ENCODE assay signal across 14 mouse cellular contexts in the genomic region with DNA sequence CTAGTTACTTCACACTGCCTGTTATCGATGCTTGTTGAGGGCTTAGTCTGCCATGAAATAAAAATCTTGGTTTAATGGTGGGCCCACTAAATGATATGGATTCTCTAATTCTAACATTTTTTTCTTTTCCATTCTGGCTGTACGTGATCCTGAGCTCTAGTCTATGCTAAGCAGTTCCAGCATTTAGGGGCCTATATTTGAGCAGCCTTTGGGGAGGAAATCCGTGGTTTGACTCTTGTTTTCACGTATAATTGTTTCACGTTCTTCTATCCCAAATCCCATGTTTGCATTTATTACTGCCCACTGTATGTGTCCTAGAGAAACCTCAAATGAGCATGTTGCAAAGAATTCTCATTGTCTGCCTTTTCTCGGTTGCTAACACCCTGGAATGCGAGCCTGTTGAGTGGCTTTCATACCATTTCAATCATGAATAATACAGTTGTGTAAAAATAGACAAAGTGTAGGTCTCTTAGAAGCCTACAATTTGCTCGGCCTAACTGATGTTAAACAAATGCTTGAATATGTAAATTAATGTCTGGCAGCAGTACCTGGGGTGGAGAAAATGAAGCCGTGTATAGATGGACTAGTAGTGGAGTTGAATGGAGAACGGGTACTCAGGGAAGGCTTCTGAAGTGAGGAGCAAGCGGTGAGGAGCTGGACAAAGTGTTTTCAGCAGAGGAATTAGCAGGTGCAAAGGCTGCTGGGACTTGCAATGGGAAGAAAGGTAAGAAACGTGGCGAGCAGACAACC.
DNase-seq lines count a peak whose midpoint lies in the region; ATAC-seq and TF ChIP-seq lines count a peak whose summit lies in the region.
"Had no signal": no experiment of that assay in that cellular context is flagged by ENCODE, and none has a peak within 500 bp of the region (broad histone marks: within the 10 kb centered on the region; RNA-seq: fewer than 3 reads in every experiment).

No protein-coding gene starts in this region.

- no peaks in the 10 kb centered on the region for H3K27me3 ChIP-seq in heart, embryonic 12.5 days (replicated peaks)
- H3K27me3 ChIP-seq in liver, embryonic 13.5 days, result no peaks in the 10 kb centered on the region
- H3K27me3 ChIP-seq in liver, postnatal 0 days (ENCODE audit: insufficient read depth, low read length), result no peaks in the 10 kb centered on the region
- no peaks in the 10 kb centered on the region for H3K27me3 ChIP-seq in forebrain, postnatal 0 days (ENCODE audit: insufficient read depth, low read length)
- H3K27me3 ChIP-seq: embryonic facial prominence, embryonic 12.5 days; hindbrain, embryonic 13.5 days had no signal

- DNase-seq in heart, adult 11 months, result no peak
- no peak for DNase-seq in liver, embryonic 13.5 days
- no peak for DNase-seq in liver, postnatal 0 days
- DNase-seq in ZHBTc4 (ENCODE audit: low read depth, low spot score), result peak; percentile 1
- peak; percentile 11 for DNase-seq in forebrain, postnatal 0 days
- DNase-seq: kidney, adult 9 months; kidney, postnatal 4 days; retina, postnatal 1 day; right cerebral cortex, postnatal 4 days; thymus, postnatal 36 days had no signal

- no peak overlapping the region for H3K9ac ChIP-seq in heart, embryonic 12.5 days
- H3K9ac ChIP-seq in liver, embryonic 13.5 days, result no peak overlapping the region
- H3K9ac ChIP-seq in liver, postnatal 0 days (replicated peaks), result no peak overlapping the region
- no peak overlapping the region for H3K9ac ChIP-seq in forebrain, postnatal 0 days
- H3K9ac ChIP-seq: embryonic facial prominence, embryonic 12.5 days; hindbrain, embryonic 13.5 days had no signal

- peaks cover 14% of the 10 kb centered on the region for H3K4me1 ChIP-seq in heart, embryonic 12.5 days (replicated peaks)
- peaks cover 19% of the 10 kb centered on the region for H3K4me1 ChIP-seq in liver, embryonic 13.5 days (replicated peaks)
- no peaks in the 10 kb centered on the region for H3K4me1 ChIP-seq in liver, postnatal 0 days (ENCODE audit: insufficient read depth)
- H3K4me1 ChIP-seq in forebrain, postnatal 0 days (ENCODE audit: insufficient read depth), result peaks cover 11% of the 10 kb centered on the region; the same call in 1 of the 2 replicates
- H3K4me1 ChIP-seq: embryonic facial prominence, embryonic 12.5 days had no signal

- no peak for ATAC-seq in heart, embryonic 12.5 days (ENCODE audit: insufficient number of reproducible peaks, low FRiP score)
- no peak for ATAC-seq in liver, embryonic 13.5 days (ENCODE audit: low read depth)
- ATAC-seq in liver, postnatal 0 days, result no peak
- no peak for ATAC-seq in forebrain, postnatal 0 days
- ATAC-seq in activated CD4-positive, CD25-positive, alpha-beta regulatory T cell, adult 4 months, result no peak

- no peak for TF ChIP-seq CTCF in liver, postnatal 0 days (IDR thresholded peaks at IDR 0.05; ENCODE audit: low read depth)
- no peak for TF ChIP-seq CTCF in forebrain, postnatal 0 days (IDR thresholded peaks at IDR 0.05; ENCODE audit: low read depth)

- H3K4me3 ChIP-seq in heart, embryonic 12.5 days, result no peak overlapping the region
- no peak overlapping the region for H3K4me3 ChIP-seq in liver, embryonic 13.5 days (replicated peaks)
- no peak overlapping the region for H3K4me3 ChIP-seq in liver, postnatal 0 days (ENCODE audit: low read depth, low read length)
- H3K4me3 ChIP-seq in forebrain, postnatal 0 days (ENCODE audit: low read depth, low read length), result no peak overlapping the region
- H3K4me3 ChIP-seq: embryonic facial prominence, embryonic 12.5 days; hindbrain, embryonic 13.5 days had no signal

- H3K4me2 ChIP-seq in heart, embryonic 12.5 days, result no peak overlapping the region
- 0 out of 2 replicates have a peak overlapping the region, but pooled peaks have one; percentile 14 for H3K4me2 ChIP-seq in liver, embryonic 13.5 days
- no peak overlapping the region for H3K4me2 ChIP-seq in liver, postnatal 0 days (ENCODE audit: low read depth, low read length)
- no peak overlapping the region for H3K4me2 ChIP-seq in forebrain, postnatal 0 days (ENCODE audit: low read depth)
- H3K4me2 ChIP-seq: embryonic facial prominence, embryonic 12.5 days; hindbrain, embryonic 13.5 days had no signal

- peak overlapping the region; percentile 28; the same call in 1 of the 2 replicates for H3K27ac ChIP-seq in heart, embryonic 12.5 days (ENCODE audit: poor library complexity, severe bottlenecking)
- H3K27ac ChIP-seq in liver, embryonic 13.5 days, result no peak overlapping the region; the same call in 1 of the 2 replicates
- H3K27ac ChIP-seq in liver, postnatal 0 days (ENCODE audit: low read depth), result no peak overlapping the region
- no peak overlapping the region for H3K27ac ChIP-seq in forebrain, postnatal 0 days (ENCODE audit: low read depth, low read length)
- H3K27ac ChIP-seq: embryonic facial prominence, embryonic 12.5 days; hindbrain, embryonic 13.5 days had no signal

- no peaks in the 10 kb centered on the region for H3K36me3 ChIP-seq in heart, embryonic 12.5 days
- no peaks in the 10 kb centered on the region for H3K36me3 ChIP-seq in liver, embryonic 13.5 days
- H3K36me3 ChIP-seq in liver, postnatal 0 days (replicated peaks; ENCODE audit: insufficient read depth, low read length), result no peaks in the 10 kb centered on the region
- no peaks in the 10 kb centered on the region for H3K36me3 ChIP-seq in forebrain, postnatal 0 days (ENCODE audit: insufficient read depth)
- H3K36me3 ChIP-seq: embryonic facial prominence, embryonic 12.5 days; hindbrain, embryonic 13.5 days had no signal

- H3K9me3 ChIP-seq in heart, embryonic 12.5 days (replicated peaks), result no peaks in the 10 kb centered on the region
- H3K9me3 ChIP-seq in liver, embryonic 13.5 days (replicated peaks), result no peaks in the 10 kb centered on the region
- H3K9me3 ChIP-seq in liver, postnatal 0 days (ENCODE audit: low read length), result no peaks in the 10 kb centered on the region
- no peaks in the 10 kb centered on the region for H3K9me3 ChIP-seq in forebrain, postnatal 0 days (ENCODE audit: low read length)
- H3K9me3 ChIP-seq: embryonic facial prominence, embryonic 12.5 days; hindbrain, embryonic 13.5 days had no signal

- WGBS in heart, embryonic 12.5 days, result 73% methylated on average over 13 of the region's 13 CpGs
- 70% methylated on average over 13 of the region's 13 CpGs for WGBS in liver, embryonic 13.5 days (ENCODE audit: insufficient replicate concordance)
- 75% methylated on average over 13 of the region's 13 CpGs for WGBS in liver, postnatal 0 days (ENCODE audit: insufficient replicate concordance)
- 22% methylated on average over 13 of the region's 13 CpGs for WGBS in forebrain, postnatal 0 days

- no peak for TF ChIP-seq EP300 in liver, postnatal 0 days (IDR thresholded peaks at IDR 0.05; ENCODE audit: low read depth)

Comparison
In these comparisons a context has a peak if more than half of its experiments do, and no peak if none do; other contexts are left out.
1. DNase-seq: peak in ZHBTc4 (single experiment) and forebrain, postnatal 0 days (single experiment); none in heart, adult 11 months (single experiment), liver, embryonic 13.5 days (single experiment) and liver, postnatal 0 days (single experiment).